Mouse (Mus musculus) brain, adult 2 months (tissue): ENCODE data around the gene Npnt.

Source experiments
- DNase-seq: peaks from one replicate; pipeline ENCODE4 v3.0.0; 2011; ENCODE audit warnings: low read depth, low spot score

Gene Npnt

DNA sequence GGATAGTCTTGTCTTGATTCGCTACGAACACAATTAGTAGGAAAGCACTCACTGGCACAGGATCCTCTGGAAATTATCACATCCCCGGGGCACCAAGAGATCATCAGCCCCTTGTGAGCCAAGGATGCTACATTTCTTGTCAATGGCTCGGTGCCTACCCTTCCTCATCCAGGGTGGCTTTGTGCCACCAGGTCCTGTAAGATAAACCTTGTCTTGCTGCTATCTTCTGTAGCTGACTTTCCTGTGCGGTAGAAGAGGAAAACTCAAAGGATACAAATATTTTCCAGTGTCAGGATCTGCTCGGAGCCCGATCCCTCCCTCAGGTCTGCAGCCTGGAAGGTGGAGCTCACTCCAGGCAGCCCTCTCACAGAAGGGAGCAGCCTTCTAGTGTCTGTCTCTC, 90.5 kb downstream of the Npnt start:
- DNase-seq = no peak

DNA sequence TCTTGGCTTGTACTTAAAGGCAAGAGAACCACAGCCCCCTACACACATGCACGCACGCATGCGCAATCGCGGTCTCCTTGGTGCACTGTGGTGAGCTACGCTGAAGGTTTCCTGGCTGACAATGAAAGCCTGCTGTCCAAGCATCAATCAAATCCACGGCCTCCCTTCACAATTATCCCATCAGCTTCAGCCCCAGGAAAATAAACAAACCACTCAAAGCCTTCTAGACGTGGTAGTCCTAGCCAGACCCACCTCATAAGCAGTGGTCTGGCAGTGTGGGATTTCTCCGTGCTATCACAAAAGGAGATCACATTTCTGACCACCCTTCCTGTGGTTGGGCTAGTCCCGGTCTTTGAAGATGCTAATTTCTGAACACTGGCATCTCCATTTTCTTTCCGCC, 91.2 kb downstream of the Npnt start:
- no peak for DNase-seq

DNA sequence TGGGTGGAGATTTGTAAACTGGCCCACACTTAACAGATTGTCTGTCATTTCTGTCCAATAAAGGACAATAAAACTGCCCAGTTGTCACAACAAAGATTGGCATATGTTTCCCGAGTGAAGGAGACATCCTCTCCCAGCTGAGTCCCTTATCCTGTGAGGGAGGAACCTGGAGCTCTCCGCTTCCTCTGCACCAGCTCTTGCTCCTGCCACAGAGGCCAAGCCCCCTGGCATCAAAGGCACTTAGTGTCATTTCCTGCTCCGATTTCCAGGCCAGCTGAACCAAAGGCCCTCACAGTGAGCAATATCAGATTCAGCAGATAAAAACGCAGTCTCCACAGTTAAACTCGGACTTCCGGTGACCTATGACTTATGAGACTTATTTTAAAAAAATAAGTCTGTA, 93.4 kb downstream of the Npnt start:
- no peak for DNase-seq

DNA sequence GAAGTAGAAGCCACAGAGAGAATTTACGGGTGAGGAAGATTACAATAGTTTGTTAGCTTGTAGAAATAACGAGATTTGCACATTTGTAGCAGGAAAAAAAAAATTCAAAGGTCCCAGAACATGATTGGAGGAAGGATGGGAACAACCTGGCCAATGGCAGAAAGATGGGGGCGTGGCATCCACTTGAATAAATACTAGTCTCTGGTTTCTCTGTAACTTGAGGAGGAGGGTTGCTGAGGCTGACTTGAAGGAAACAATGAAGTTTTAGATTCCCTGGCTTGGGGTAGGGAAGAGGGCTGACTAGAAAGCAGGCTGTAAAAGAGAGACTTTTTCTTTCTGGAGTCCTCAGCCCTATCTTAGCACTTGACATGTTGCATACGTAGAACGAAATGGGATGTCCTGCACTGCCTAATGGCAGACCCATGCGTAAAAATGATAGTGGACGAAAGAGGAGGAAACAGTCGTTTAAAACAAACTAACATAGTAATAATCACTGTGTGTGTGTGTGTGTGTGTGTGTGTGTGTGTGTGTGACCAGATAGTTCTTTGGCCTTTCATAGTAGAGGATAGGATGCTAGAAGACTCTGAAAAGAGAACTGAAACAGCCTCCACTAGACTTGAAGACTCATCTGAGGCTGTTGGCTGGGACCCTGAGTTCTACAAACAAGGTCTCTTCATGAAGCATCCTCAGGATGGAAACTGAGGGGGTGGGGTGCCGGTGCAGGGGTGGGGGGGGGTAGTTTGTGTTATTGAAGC, 94.5 kb downstream of the Npnt start:
- DNase-seq = no peak

DNA sequence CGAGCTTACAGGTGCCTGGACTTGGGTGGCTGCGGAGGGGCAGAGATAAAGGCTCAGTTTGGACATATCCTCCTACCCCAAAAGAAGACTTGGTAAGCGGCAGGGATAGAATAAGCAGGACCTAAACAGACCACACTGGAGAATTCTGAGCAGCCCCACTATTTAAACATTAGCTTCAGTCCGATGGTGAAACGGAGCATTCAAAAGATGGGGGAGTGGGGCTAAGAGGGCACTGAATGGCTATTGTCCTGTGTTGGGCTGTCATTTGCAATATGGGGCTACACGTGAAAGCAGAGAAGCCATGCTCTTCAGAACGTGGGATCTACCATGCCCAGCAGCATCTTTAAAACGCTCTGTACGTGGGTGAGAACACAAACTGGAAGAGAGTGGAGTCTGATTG, 95.8 kb downstream of the Npnt start:
- no peak for DNase-seq

DNA sequence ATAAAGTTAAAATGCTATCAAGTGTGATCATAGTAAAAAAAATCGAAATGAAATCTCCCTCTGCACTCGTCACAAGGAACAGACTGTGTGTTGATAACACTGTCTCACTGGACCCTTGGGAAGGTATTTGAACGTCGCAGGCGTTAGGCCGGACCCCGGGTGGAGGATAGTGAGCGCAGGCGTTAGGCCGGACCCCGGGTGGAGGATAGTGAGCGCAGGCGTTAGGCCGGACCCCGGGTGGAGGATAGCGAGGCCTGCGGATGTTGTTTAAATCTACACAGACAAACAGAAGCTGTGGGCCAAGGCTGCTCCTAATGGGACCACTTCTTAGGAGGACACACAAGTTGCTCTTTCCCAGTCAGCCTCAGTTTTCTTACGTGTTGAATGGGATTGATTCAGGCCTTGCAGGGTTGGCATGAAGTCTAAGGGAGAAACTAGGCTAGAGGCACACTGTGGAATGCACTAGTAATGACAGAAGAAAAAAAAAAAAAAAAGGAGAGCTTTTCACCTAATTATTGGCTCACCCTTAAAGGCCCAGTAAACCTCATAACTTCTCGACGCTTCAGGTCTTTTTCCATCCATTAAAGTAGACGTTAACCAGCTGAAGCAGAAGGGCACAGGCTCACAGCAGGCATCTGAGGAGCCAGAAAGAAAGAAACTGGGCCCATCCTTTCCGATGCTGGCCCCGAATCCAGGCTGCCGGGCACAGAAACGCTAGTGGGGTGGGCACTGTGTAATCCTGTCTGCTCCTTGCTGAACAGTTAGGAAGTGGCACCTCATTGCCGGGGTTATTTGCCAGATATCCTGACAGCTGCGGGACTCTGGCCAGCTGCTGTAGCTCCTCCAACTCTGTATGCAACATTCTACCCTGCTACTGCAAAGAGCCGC, 98.0 kb downstream of the Npnt start:
- no peak for DNase-seq

DNA sequence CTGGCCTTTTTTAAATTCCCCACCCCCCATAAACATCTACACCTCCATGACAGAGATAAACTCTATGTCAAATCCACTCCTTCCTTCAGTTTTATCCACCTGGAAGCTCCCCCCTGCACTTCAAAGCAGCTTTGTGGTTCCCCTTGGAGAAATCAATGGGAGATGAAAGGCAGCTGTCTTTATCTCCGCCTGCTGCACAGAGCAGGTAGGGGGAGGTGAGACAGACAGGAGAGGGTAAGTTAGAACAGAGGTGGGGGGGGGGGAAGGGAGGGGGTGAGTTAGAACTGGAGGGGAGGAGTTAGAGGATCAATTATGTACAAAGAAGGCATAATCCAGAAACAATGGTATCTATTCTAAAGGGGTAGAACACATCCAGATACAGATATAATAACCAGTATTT, 98.7 kb downstream of the Npnt start:
- DNase-seq = no peak

DNA sequence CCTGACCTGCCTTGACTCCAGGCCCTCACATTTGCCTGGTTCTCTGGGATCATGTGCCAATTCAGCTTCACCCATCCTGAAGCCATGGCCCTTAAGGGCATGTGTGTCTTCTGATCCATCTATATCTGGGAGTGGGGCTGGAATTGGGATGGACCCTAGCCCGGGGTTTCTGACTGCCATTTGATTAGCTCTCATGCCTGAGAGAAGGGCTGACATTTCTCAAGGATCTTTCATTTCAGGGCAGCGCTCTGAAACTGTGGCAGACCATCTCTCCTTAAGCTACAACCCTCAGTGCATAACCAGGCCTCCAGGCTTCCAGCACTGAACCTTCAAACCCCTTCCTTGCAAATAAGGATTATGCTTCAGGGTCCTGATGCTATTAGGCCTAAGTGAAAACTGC, 99.7 kb downstream of the Npnt start:
- no peak for DNase-seq

DNA sequence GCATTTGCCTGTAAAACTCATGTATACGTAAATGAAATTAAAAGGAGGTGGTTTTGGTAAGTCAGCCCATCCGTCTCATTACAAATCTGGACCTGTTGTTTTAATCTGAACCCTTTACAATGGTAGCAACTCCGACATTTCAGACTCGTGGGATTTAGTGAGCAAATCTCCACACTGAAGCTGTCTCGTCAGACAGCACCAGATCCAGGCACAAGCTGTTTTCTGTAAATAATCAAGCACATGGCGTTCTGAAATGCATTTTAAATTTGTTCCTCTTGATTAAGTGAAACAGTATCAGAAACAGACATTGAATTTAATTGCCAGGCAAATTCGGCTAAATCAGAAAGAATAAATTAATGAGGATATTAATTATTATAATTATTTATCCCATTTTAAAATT, 100.4 kb downstream of the Npnt start:
- no peak for DNase-seq

DNA sequence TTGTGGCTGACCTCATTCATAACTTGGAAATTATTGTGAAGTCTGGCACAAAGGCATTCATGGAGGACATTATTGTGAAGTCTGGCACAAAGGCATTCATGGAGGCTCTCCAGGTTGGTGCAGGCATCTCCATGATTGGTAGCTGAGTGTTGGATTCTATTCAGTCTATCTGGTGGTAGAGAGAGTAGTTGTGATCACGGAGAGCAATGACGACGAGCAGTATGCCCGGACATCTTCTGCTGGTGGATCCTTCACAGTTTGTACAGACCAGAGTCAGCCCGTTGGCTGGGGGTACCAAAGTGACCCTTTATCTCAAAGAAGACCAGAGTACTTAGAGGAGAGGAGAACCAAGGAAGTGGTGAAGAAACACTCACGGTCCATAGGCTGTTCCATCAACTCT, 107.4 kb downstream of the Npnt start:
- DNase-seq = no peak

DNA sequence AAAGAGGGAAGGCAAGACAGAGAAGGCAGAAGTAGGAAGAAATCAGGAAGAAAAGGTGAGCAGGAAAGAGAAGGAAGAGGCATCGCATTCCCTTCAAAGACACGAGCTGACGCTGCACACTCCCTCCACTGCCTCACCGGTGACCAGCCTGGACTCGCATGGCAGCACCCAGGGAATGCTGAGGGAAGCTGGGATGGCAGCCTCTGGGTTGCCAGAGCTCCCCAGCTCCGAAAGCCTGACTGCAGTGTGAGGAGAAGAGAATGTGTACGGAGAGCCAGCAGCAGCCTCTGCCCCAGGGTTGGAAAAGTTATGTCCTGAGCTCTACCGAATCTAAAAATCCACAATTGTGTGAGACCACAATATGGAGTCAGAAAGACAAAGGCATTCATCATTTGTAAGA, 110.6 kb downstream of the Npnt start:
- DNase-seq = no peak

DNA sequence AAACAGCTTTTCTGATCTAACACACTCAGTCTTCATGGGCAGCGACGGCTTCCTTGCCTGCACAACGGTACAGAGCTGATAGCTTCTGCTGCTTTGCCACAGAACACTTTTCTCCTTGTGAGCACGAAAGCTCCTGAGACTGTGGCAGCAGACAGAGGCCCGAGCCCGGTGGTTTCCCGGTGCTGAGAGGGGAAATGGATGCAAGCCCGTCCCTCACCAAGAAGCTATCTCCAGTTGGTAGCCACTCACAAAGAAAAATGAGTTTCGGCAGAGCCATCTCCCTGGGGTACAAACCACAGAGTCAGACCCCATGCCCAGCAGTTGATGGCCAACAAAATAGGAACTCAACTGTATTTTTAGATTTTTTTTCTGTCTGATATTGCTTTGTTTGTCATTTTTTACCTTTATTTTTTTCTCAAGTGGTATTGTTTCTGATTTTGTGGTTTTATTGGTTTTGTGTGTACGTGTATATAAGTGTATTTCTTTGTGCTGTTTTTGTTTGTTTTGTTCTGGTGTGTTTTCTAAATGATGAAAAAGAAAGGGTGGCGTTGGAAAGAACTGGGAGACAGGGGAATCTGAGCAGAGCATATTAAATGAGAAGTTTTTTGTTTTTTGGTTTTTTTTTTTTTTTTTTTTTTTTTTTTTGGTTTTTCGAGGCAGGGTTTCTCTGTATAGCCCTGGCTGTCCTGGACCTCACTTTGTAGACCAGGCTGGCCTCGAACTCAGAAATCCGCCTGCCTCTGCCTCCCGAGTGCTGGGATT, 111.3 kb downstream of the Npnt start:
- DNase-seq = no peak

DNA sequence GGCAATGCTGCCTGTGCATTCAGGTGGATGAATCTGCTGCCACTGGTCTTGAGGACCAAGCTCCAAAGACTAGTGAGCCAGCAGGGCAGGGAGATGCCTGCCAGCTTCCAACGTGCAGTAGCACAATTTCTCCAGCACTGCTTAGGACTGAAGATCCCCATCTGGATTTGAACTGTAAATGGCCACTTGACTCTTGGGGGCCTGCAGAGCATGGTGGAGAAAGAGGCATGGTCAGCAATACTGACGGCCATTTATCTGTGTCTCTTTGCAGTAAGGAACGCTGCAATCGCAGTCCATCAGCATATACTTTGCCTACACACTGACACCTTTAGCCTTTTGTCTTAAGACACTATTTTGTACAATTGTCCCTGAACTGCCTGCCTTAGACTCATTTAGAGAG, 113.0 kb downstream of the Npnt start:
- DNase-seq = no peak

DNA sequence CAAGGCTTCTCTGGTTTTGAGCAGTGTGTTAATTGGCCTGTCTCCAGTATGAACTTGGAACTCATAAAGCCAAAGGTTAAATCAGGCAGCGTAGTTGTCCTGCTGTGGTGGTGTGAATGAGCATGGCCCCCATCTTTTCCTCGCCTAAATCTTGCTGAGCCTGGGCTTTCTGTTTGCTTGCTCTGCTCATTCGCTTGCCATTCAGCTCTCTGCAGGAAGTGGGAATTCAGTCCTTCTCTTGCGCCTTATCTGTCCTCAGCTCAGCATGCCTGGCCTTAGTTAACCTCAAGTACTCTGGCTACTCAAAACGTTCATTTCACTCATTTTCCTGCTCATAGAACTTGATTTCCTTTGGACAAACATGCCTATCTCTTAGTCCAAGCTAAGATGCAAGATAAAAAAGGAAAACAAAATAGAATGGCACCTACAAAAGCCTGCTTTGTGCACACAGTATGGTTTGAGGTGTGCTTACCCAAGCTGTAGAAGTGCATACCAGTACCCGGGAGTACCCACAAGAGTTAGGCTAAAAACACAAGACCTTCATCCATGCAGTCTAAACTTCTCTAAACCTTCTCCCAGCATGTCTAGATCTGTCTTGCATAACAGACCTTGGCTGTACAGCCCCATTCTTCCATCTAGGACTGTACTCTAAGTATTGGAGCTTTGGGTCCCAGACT, 114.8 kb downstream of the Npnt start:
- DNase-seq = no peak
